Mouse (Mus musculus) neural tube, embryonic 10.5 days (tissue): ENCODE measurements around the gene Rhbdl1.
"Not testable (repeated sequence)": the region's sequence is repeated elsewhere in the genome, so short reads cannot be mapped to it uniquely, and the experiment has no call there.

Source experiments
- DNase-seq: peaks from one replicate; pipeline ENCODE4 v3.0.0-alpha.2; 2017; ENCODE audit warnings: low spot score; ENCODE audit errors: extremely low spot score

Rhbdl1 gene

DNA sequence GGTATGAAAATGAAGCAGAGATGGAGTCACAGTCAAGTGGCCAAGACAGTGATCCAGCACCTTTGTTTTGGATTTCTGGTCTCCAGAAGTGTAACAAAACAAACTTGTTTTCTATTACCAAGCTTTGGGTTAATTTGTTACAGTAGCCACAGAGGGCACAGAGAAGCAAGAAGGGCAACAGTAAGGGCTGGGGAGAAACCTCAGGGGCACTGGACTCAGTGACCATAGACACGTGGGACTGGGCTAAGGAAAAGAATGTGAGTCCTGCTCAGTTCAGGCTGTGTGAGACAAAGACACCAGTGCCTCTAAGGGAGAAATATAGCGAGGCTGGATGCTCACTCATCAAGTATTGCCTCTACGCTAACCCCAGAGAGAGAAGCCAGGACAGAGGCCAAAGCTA, 35.6 kb upstream of the Rhbdl1 start:
- DNase-seq = no peak

DNA sequence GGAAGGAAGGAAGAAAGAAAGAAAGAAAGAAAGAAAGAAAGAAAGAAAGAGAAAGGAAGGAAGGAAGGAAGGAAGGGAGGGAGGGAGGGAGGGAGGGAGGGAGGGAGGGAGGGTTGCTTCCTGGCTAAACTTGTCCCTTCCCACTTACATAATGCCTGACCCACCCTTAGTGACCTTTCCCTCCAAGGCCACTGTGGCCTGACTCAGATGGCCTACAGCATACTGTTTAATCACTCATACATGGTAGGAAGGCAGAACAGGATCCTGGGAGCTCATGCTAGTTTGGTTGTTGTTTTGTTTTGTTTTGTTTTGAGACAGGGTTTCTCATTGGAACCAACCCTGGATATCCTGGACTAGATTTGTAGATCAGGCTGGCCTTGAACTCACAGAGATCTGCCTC, 34.5 kb upstream of the Rhbdl1 start:
- DNase-seq = not testable (repeated sequence)

DNA sequence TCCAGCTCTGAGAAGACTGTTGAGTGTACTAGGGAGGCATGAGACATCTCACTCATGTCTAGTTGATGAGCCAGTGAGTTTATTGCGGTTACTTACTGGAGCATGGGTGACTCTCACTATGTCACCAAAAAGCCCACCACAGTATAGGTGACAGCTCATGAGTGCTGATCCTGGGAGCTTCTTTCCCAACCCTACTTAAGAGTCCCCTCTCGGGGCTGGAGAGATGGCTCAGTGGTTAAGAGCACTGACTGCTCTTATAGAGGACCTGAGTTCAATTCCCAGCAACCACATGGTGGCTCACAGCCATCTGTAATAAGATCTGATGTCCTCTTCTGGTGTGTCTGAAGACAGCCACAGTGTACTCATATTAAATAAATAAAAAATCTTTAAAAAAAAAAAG, 32.9 kb upstream of the Rhbdl1 start:
- no peak for DNase-seq

DNA sequence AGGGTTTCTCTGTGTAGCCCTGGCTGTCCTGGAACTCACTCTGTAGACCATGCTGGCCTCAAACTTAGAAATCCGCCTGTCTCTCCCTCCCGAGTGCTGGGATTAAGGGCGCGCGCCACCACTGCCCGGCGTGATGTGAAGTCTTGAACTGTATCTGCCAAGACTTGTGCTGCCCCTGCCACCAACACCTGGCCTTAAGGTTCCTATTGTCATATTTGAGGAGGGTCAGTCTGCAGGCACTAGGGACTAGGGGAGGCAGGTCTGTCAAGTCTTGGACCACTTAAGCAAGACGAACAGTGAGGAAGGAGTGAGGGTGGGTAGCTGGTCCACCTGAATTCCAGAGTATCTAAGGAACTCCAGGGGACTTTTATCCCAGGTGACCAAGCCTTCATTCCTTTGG, 32.4 kb upstream of the Rhbdl1 start:
- no peak for DNase-seq

DNA sequence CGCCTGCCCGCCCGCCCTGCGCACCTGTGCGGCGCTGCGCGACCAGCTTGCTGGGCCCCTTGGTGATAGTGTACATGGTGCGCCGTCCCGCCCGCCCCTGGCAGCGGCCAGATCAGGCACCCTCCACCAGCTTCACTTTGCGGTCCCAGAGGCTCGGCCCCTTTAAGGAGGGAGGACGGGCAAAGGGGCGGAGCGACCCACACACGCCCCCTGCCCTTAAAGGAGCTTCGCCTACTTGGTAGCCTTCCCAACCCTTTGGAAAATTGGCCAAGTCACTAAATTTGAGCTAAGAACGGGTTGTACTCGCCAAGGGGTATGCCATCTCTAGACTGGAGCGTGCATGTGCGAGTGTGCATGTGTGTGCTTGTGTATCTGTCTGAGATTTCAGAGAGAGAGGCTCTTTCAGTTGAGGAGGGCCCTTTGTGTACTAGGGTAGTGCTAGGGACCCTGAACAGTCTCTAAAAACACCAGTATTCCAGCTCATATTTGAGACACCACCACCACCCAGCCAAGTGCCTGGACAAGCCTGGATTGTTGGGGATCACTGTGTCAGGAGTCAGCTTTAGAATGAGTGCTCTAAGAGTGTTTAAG, 31.6 kb upstream of the Rhbdl1 start, which contains the start of gene Mcrip2:
Gene Mcrip2, minus strand, starts transcription at position 164 of the 591 bp plus-strand sequence.
- DNase-seq = no peak

DNA sequence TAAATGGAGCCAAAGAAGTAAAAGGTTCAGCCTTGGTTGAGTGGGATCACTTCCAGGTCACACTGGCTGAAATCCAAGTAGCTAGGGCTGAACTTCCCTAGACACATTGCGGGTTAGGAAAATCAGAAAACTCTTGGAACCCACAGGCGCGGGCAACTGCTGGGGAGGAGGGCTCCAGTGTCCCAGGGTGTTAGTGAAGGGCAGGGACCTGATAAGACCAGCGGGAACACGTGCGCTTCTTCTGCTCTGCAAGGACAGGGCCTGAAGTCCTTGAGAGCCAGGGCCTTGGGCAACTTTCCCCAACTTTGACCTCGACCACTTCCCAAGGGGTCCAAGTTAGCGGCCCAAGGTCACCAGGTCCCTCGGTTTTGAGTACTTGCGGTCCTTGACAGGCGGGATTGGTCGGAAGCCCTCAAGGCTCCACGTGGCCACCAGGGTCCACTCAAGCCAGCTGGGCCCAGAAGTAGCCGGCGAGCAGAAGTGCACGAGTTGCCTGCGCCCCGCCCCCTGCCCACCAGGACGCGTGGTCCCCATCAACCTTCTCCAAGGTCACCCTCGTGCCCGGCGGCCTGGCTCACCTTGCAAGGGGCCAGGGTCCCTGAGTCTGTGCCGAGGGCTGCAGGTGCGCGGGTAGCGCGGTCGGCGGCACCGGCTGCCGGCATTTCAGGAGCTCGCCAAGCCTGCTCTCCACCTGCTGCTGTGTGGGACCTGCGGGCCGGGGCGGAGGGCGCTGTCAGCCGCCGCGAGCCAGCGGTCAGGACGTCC, 30.9 kb upstream of the Rhbdl1 start:
- peak; percentile 82 for DNase-seq

DNA sequence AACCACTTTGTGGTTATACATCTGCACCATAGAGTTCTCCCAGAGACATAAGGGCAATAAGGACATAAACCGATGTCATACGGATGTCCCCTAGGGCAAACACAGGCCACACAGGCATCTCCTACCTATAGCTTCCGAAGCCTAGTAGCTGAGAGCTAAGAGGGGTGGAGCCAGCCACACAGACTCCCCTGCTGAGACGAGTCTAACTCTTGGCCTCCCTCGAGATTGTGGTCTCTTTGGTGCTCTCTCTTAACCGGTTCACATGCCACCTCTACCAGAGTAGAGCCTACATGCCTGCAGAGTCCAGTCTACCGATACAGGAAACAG, 30.4 kb upstream of the Rhbdl1 start:
- no peak for DNase-seq

DNA sequence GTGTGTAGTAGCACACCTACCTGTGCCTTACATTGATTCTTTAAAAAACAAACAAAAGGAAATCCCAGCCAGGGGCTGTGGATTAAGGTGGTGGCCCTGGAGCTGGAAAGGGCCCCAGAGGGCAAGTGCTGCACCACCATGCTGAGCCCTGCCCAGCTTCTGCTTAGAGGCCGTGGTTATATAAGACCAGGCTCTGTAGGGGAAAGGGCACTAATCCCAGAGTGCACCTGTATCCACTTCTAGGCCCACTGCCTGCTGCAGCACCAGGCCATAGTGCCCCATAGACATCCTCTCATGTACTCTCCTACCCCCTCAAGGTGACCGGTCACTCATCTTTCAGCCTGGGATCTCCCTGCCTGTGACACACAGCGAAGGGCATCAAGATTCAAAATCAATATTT, 29.1 kb upstream of the Rhbdl1 start:
- DNase-seq = no peak

DNA sequence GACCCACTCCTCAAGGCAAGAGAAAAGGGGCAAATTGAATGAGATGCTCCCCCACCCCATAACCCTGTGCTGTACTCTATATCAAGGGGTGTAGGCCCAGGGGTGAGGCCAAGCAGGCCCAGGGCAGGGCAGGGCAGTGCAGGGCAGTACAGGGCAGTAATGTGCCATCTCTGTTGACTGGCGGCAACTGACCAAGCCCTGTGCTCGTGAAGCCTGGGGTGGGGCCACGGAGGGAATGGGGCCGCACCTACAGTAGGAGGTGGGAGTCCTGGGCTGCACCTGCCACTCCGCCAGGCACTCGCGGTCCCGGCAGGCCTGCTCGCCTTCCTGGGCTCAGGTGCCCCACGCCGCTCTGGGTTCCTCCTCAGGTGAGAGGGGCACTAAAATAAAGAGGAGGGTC, 28.2 kb upstream of the Rhbdl1 start:
- DNase-seq = no peak

DNA sequence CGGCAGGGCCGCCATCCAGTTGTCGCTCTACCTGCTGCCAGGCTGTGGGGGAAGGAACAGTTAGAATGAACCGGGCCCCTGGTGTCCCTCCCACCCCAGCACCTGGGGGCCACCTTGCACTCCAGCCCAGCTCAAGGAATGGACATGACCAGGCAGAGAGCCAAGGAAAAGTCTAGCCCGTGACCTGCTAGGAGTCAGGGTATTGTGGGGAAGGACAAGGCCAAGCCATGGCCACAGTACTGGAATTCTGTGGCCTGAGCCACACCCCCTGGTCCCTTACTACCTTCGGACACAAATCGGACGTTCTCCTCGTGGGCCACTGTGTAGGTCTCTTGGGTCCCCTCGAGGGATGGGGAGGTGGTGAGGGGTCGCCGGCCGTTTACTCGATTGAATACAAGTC, 27.2 kb upstream of the Rhbdl1 start:
- DNase-seq = no peak

DNA sequence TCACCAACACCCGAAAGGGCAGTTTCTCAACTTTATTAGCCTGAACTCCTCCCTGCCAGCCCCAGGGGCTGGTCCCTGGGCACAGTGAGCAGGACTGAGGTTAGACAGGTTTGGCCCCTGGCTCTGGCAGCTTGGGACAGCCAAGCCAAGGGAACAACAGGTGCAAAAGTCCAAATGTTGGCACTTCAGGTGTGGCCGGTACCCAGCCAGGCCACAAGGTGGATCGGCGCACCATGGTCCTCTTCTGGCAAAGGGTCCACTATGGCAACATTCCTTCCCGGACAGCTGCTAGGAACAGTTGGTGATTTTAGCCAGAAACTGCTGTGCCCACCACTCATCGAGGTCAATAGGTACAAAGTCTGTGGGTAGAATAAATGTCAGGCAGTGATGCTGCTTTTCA, 26.6 kb upstream of the Rhbdl1 start:
- no peak for DNase-seq

DNA sequence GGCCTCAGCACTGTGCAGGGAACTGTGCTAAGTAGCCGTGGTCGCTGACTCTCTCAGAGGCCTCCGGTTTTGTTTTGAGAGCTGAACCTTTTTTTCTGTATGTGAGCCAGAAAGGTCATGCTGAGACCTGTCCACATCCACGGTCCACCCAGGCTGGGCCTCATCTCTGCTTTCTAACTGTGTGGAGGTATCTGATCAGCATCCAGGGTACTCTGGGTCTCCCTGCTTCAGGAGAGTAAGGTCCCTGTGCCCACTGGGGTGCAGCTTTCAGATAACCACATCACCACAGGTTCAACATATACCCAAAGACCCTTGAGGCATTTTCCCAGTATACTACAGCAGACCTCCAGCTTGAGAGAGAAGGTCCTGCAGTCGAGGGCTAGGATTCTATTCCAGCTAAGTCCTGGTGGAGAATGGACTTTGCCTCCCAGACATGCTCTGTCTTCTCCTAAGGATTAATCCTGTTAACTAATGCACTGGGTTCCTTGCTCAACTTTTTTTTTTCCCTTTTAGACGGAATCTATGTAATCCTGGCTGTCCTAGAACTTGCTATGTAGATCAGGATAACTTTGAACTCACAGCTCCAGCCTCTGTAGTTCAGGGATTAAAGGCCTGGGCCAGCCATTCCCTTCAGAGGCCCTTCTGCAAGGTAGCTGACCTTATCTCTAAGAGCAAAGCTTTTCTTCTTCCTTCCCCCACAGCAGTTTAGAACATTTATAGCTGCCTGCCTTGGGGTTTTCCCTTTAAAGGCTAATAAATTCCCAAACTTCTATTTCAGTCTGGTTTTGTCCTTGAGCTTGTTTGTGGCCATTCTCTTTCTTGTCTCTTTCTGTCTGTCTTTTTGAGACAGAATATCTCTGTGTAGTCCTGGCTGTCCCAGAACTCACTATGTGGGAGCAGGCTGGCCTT, 24.9 kb upstream of the Rhbdl1 start:
- no peak for DNase-seq

DNA sequence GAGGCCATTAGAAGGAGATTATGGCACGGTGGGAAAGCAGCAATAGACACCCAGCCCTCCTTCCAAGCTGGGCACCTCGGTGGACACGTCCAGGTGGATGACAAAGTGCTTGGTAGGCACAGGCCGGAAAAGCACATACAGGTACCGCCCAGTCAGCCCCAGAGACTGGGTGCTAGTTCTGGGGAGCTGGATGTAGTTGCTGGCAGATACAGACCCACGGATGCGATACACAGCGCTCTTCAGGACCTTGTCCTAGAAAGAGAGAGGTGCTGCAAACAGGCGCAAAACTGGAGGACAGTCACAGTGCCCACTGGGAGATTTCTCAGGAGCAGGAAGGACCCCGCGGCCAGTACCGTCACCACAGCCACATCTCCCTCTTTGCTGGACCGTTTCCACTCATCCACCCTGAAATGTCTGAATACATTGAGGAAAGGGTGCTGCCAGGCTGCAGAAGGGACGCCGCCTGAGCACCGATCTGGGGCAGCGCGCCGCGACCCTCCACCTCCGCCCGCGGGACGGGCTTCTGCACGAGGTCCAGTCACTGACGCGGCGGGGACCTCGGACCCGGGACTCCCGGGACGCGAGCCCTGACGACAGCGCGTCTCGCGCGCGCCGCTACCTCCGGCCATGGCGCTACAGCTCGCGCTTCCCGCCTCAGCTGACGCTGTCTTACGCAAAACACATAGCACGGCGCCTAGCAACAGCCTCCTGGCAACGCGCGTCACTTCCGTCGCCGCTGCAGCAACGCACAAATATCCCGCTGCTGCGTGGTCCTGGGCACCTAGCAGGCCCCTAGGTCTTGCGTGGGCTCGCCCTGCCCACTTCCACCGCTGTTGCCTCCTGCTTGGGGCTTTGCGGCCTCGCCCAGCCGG, 24.0 kb upstream of the Rhbdl1 start, which contains the start of gene Wdr90:
Gene Wdr90, minus strand, starts transcription at position 670 of the 872 bp plus-strand sequence.
- peak; percentile 91 for DNase-seq

DNA sequence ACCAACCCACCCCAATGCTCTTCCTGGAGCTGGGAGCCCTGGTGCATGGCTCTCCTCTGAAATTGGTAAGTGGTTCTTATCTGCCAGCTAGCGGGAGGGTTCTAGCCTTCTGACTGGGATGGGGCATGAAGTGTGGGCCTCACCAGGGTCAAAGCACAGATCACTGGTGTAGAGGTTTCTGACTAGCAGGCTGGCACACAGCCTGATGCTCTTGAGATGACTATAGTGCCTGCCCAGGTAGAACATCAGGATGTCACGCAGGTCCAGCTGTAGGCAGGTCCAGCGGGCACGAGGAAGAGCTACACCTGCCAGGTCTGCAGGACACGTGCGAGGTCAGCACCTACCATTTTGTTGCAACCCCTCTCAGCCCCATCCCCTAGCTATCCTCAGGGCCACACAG, 23.1 kb upstream of the Rhbdl1 start:
- no peak for DNase-seq

DNA sequence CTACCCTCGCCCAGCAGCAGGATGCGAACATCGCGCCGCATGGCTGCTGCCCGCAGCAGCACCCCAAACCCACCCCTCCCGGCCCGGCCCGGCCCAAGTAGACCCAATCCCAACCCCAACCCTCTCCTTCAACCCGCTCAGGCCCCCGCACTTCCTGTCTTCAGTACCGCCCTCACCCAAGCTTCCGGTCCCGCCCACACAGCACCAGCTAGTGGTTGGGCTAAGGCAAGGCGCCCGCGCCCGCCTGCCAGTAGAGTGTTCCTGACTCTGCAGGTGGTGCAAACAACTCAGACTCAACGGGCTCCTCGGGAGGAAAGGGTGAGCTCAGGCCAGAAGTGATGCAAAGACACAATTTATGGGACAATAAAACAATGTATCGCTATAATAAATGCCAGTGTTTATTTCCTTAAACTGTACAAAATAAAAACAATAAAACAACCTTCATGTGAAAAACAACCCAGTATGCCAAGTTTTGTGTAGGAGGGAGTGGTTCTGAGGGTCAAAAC, 7.4 kb upstream of the Rhbdl1 start, which contains the start of gene Rhot2:
Gene Rhot2, minus strand, starts transcription at position 456 of the 506 bp plus-strand sequence.
- peak; percentile 94 for DNase-seq

DNA sequence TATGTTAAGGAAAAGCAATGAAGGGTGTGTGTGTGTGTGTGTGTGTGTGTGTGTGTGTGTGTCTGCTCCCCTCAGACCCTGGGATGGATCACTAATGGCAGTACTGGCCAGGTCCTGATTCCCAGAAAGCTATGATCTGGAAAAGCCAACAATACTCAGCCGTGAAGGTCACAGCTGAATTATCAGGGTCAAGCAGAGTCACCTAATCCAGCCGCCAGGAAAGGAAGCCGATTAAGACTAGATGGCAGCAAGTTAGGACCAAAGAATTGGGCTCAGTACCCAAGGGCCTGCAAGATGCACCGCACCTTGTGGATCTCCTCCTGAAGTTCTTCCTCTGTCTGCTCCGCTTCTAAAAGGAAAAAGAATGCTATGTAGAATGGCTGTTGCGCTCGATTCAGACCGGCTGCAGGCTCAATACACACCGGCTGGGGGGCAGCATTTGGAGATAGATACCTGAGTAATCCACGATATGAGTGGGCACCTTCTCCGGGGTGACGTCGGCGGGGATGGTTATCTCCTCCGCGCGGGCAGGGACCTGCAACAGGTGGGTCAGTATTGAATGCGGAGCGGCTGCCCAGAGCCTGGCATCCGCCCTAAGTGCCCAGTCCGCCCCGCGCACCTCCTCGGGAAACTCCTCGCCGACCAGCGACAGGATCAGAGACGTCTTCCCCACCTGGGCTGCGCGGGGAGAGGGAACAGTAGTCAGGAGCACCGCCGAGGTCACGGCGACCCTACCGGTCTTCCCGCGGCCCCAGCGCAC, 6.7 kb upstream of the Rhbdl1 start:
- DNase-seq = no peak

DNA sequence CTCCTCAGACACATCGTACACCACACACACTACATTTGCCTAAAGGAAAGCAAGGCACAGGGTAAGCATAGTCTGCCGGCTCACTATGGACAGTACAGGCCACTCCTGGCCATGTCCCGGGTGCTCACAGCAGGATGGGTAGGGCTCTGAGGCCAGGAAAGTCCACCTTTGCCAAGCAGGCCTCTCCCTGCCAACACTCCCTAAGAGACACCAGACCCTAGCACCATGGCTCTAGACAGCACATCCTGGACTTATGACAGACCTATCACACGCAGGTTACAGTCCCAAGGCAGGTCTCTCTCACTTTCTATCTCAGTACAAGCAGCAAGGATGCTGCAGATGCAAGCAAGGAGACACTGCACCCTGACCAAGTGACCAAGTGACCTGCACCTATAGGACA, 6.0 kb upstream of the Rhbdl1 start:
- no peak for DNase-seq

DNA sequence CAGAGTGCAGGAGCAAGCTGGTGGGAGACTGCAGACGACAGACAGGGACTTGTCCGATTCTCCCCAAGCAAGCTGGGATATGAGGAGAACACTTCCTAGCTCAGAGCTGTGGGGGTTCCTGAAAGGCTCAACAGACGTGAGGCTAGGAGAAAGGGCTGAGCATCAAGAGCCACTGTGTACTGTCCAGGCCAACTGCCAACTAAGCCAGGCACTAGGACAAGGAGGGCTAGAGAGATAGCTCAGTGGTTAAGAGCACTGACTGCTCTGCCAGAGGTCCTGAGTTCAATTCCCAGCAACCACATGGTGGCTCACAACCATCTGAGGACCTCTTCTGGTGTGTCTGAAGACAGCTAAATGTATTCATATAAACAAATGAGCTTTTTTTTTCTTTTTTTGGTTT, 5.4 kb upstream of the Rhbdl1 start:
- DNase-seq = no peak

DNA sequence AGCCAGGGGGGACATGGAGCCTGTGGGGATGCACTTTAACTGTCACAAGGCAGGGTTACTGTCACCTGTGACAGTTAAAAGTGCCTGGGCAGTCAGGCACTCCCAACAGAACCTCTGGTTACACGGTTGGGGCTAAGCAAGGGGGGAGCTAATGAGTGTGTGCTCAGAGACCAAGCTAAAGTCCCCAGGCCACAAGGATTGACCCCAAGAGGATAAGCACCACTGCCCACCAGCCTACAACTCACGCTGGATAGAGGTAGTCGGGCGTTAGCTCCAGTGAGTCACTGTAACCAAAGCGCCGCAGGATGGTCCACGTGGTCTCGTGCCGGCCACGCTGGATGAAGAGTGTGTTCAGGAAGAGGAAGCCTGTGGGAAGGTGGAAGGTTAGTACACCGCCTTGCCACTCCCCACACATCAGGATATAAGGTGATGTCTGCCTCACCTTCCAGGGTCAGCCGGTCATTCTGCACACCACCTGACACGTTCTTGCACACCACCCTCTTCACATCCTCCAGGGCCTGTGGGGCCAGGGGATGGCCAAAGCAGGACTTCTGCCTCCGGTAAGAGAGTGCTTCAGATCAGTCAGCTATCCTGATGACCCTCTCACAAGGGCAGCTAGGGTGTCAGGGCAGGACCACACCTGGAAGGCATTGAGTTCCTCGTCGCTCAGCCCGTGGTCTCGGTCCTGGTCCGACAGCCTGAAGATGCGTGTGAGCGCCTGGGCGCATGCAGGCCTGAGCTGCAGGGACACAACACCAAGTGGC, 4.2 kb upstream of the Rhbdl1 start, which contains the start of gene Gm20683:
Gene Gm20683, minus strand, starts transcription at position 647 of the 764 bp plus-strand sequence.
- no peak for DNase-seq
